Mouse (Mus musculus) olfactory bulb, adult 2 months (tissue): ENCODE measurements around the gene Cd34.

Experiments
- CTCF ChIP-seq: fragments of 200-500 bp; IDR thresholded peaks from 2 replicates; pipeline ENCODE4 v1.5.1; 2012; ENCODE audit warnings: low read depth, mild to moderate bottlenecking, low read length, moderate library complexity; ENCODE audit not compliant: insufficient read depth
- POLR2A ChIP-seq: fragments of 200-500 bp; IDR thresholded peaks from 2 replicates; pipeline ENCODE4 v1.6.1; 2012; ENCODE audit warnings: mild to moderate bottlenecking, low read depth, low read length, moderate library complexity; ENCODE audit not compliant: insufficient read depth

GRCm38 (mm10) chr1:194995196-194995595 is 56.6 kb downstream of the Cd34 start:
- TF ChIP-seq POLR2A (no peak), CTCF (no peak)
